Mouse (Mus musculus) left cerebral cortex, postnatal 36 days (tissue): ENCODE results near the gene Heatr4. TPM values are rescaled to one million over a fixed set of nuclear protein-coding genes. Genes with fewer than 3 reads are reported as not detected.
A peak's percentile ranks its signal among the peaks of the same experiment; 100 is the strongest.
"Not testable (repeated sequence)": the region's sequence is repeated elsewhere in the genome, so short reads cannot be mapped to it uniquely, and the experiment has no call there.

ENCODE experiments used
- DNase-seq, 2 experiments: peaks; one replicate each; pipeline ENCODE4 v3.0.0; 2021 to 2022; ENCODE audit warnings: low spot score in 2 of 2, mixed read lengths in 1 of 2
- intact Hi-C: fragments of 180-260 bp; cut with DNase I; formaldehyde crosslinking; loops from one replicate; pipeline ENCODE4 v1.15.1; 2025
- total RNA-seq, 2 experiments: library from RNA; stranded (reverse); gene quantifications; 2 replicates each; pipeline ENCODE4 v1.2.3; 2021

Heatr4 gene
- total RNA-seq: not detected

- DNase-seq: no peak
- intact Hi-C loops: loop anchor here (5.0 kb wide), 1 partner anchor 48 kb away; no protein-coding TSS in a partner anchor
Observed at GRCm38 (mm10) chr12:83984752-83985151, at the start of gene Heatr4. Gene Heatr4, minus strand, starts transcription at chr12:83984852.

GRCm38 (mm10) chr12:84034108-84034507, 49.5 kb upstream of the Heatr4 start:
- no peak for DNase-seq
- intact Hi-C loops: loop anchor here (5.0 kb wide), 1 partner anchor 47 kb away; the partner anchor contains the start of gene Acot2

- DNase-seq: not testable (repeated sequence)
- intact Hi-C loops: loop anchor here (2.0 to 5.0 kb wide), 2 partner anchors 17 to 46 kb away; partner anchors contain the start of gene Acot2
Observed at GRCm38 (mm10) chr12:84033302-84033701, 48.6 kb upstream of the Heatr4 start.

GRCm38 (mm10) chr12:84032854-84033253, 48.2 kb upstream of the Heatr4 start:
- DNase-seq: no peak
- intact Hi-C loops: loop anchor here (2.0 to 5.0 kb wide), 2 partner anchors 18 to 46 kb away; partner anchors contain the start of gene Acot2

GRCm38 (mm10) chr12:84030659-84031332, 46.1 kb upstream of the Heatr4 start:
- DNase-seq: peak; percentile 65 to 78
- intact Hi-C loops: loop anchor here (2.0 to 5.0 kb wide), 2 partner anchors 43 to 56 kb away; partner anchors contain the start of gene Acot2

- DNase-seq, intact Hi-C loops: not testable (repeated sequence)
Observed at GRCm38 (mm10) chr12:84029043-84029442, 44.4 kb upstream of the Heatr4 start.

GRCm38 (mm10) chr12:84028328-84028727, 43.7 kb upstream of the Heatr4 start:
- DNase-seq, intact Hi-C loops: not testable (repeated sequence)

GRCm38 (mm10) chr12:84025888-84026287, 41.2 kb upstream of the Heatr4 start:
- intact Hi-C loops: no loop called here
- DNase-seq: no peak

GRCm38 (mm10) chr12:84023052-84023745, 38.5 kb upstream of the Heatr4 start:
- intact Hi-C loops: no loop called here

GRCm38 (mm10) chr12:84022266-84022665, 37.6 kb upstream of the Heatr4 start:
- intact Hi-C loops, DNase-seq: not testable (repeated sequence)

More at GRCm38 (mm10) chr12:84023052-84023745, 38.5 kb upstream of the Heatr4 start:
- DNase-seq: no peak

GRCm38 (mm10) chr12:84020528-84020927, 35.9 kb upstream of the Heatr4 start:
- intact Hi-C loops, DNase-seq: not testable (repeated sequence)

GRCm38 (mm10) chr12:84013701-84014100, 29.0 kb upstream of the Heatr4 start:
- DNase-seq: peak in 1 of 2 experiments; percentile 24
- intact Hi-C loops: no loop called here

- DNase-seq: no peak
- intact Hi-C loops: no loop called here
Observed at GRCm38 (mm10) chr12:84013130-84013529, 28.5 kb upstream of the Heatr4 start.

- intact Hi-C loops: no loop called here
Observed at GRCm38 (mm10) chr12:84011251-84012040, 26.8 kb upstream of the Heatr4 start.

GRCm38 (mm10) chr12:84010201-84010600, 25.5 kb upstream of the Heatr4 start:
- intact Hi-C loops: no loop called here
- no peak for DNase-seq

More at GRCm38 (mm10) chr12:84011251-84012040, 26.8 kb upstream of the Heatr4 start:
- peak; percentile 46 to 53 for DNase-seq

GRCm38 (mm10) chr12:84009171-84009965, 24.7 kb upstream of the Heatr4 start, which contains the start of gene Acot1:
Gene Acot1, plus strand, starts transcription at chr12:84009490.
- DNase-seq: peak; percentile 48 to 53
- intact Hi-C loops: not testable (repeated sequence)

- DNase-seq: no peak
- intact Hi-C loops: no loop called here
Observed at GRCm38 (mm10) chr12:84008729-84009128, 24.1 kb upstream of the Heatr4 start.

GRCm38 (mm10) chr12:84008251-84008650, 23.6 kb upstream of the Heatr4 start:
- intact Hi-C loops: no loop called here
- DNase-seq: no peak

GRCm38 (mm10) chr12:84003866-84004265, 19.2 kb upstream of the Heatr4 start:
- DNase-seq: no peak
- intact Hi-C loops: no loop called here
